Mouse (Mus musculus) cerebellum, adult 2 months (tissue): ENCODE data around the gene Mgarp. TPM values are rescaled to one million over a fixed set of nuclear protein-coding genes. Genes with fewer than 3 reads are reported as not detected.

Experiments used
- DNase-seq, 2 experiments: peaks; one replicate each; pipeline ENCODE4 v3.0.0; 2021
- H3K27ac ChIP-seq: fragments of 200-500 bp; 2 replicates; pipeline ENCODE4 v1.5.1; 2012; ENCODE audit warnings: low read length, control low read depth, inconsistent platforms; ENCODE audit not compliant: insufficient read depth
- H3K27me3 ChIP-seq: fragments of 200-500 bp; 2 replicates; pipeline ENCODE4 v1.6.1; 2012; ENCODE audit warnings: inconsistent platforms, mild to moderate bottlenecking, low read length, moderate library complexity; ENCODE audit not compliant: control insufficient read depth, insufficient read depth
- H3K4me1 ChIP-seq: fragments of 200-500 bp; 2 replicates; pipeline ENCODE4 v1.6.1; 2011; ENCODE audit warnings: low read length; ENCODE audit not compliant: control insufficient read depth, insufficient read depth
- H3K4me3 ChIP-seq: fragments of 200-500 bp; replicated peaks from 2 replicates; pipeline ENCODE3; 2011; ENCODE audit warnings: mild to moderate bottlenecking, low read depth, low read length, control low read depth; ENCODE audit not compliant: insufficient read depth
- CTCF ChIP-seq: fragments of 200-500 bp; IDR thresholded peaks from 2 replicates; pipeline ENCODE4 v1.5.1; 2011; ENCODE audit warnings: low read depth, mild to moderate bottlenecking, control low read depth, low read length, moderate library complexity, borderline replicate concordance; ENCODE audit not compliant: insufficient read depth
- POLR2A ChIP-seq: fragments of 200-500 bp; IDR thresholded peaks from 2 replicates; pipeline ENCODE4 v1.6.1; 2011; ENCODE audit warnings: low read length, control low read depth, borderline replicate concordance; ENCODE audit not compliant: insufficient read depth
- WGBS: fragments of 180-500 bp; shearing (Covaris S2); methylation state at CpG from one replicate; pipeline ENCODE4 v1.1.7; 2018; 5-methylcytosine and 5-hydroxymethylcytosine counted together
- polyA plus RNA-seq: library from polyadenylated mRNA; depleted of rRNA; stranded (reverse); fragments of >200 nt; gene quantifications from 2 replicates; pipeline ENCODE4 v1.2.3, GENCODE M21; 2012; rRNA removed

The Mgarp gene
- polyA plus RNA-seq, 1 experiment: 2.0 TPM

GRCm38 (mm10) chr3:51341268-51342081 is 55.1 kb downstream of the Mgarp start:
- H3K27me3 ChIP-seq: no peaks in the 10 kb centered on the region
- DNase-seq: peak; percentile 86 to 88
- 1% methylated on average over 82 of the region's 86 CpGs for WGBS
- H3K27ac ChIP-seq: peak overlapping the region; percentile 74
- peak overlapping the region; percentile 95 for H3K4me3 ChIP-seq
- H3K4me1 ChIP-seq: no peaks in the 10 kb centered on the region; the same call in 1 of the 2 replicates
- no peak for TF ChIP-seq CTCF
- no peak for TF ChIP-seq POLR2A

GRCm38 (mm10) chr3:51340552-51341267 is 55.8 kb downstream of the Mgarp start, which contains the start of gene Elf2:
Gene Elf2 (minus strand): TSS chr3:51340663.
- TF ChIP-seq POLR2A: 0 out of 2 replicates have a peak, but pooled peaks have one; percentile 33
- no peak for TF ChIP-seq CTCF
- DNase-seq: peak; percentile 87 to 90
- Histone ChIP-seq H3K27ac (peak within 1 kb of the TSS; percentile 92), H3K4me3 (peak within 1 kb of the TSS; percentile 95), H3K27me3 (no peaks in the 10 kb centered on the region), H3K4me1 (no peaks in the 10 kb centered on the region; the same call in 1 of the 2 replicates)
- WGBS: 1% methylated on average over 63 of the region's 87 CpGs

DNA sequence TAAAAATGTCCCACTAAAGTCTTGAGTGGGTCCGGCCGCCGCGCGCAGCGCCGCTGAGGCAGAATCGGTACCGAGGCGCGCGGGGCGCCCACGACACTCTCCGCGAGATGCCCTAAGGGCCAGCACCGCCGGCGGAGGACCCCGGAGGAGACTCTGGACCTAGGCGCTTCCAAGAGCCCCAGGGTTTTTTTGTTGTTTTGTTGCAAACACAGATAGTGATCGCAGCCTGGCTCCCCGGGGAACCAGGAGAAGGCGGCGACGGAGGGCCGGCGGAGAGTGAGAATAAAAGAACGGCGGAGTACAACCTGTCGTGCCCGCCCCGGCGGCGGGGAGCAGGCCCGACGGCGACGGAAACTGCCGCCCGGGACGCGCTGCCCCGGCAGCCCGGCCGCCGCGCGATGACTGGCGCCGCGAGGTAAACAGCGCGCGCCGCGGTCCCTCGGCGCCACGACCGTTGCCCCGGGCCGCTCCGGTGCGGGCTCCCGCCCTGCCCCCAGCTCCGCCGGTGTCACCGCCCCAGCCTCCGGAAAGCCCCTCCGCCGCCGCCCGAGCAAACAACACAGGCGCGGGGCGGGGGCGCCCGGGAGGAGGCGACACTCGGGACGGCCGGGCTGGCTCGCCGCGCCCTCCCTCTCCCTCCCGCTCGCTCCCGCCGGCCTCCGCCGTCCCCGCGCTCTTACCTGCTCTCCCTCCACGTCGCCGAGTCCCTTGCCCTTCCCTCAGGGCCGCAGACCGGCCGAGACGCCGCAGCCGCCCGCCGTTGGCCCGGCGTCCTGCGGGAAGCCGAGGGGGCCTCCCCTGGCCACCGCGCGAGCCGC is 56.6 kb downstream of the Mgarp start:
- no peaks in the 10 kb centered on the region; the same call in 1 of the 2 replicates for H3K4me1 ChIP-seq
- no peaks in the 10 kb centered on the region for H3K27me3 ChIP-seq
- WGBS: under 1% methylated on average over 98 of the region's 113 CpGs
- TF ChIP-seq POLR2A (no peak), CTCF (no peak)
- peak; percentile 61 to 69 for DNase-seq
- H3K4me3 ChIP-seq: peak overlapping the region; percentile 95
- peak overlapping the region; percentile 92 for H3K27ac ChIP-seq

DNA sequence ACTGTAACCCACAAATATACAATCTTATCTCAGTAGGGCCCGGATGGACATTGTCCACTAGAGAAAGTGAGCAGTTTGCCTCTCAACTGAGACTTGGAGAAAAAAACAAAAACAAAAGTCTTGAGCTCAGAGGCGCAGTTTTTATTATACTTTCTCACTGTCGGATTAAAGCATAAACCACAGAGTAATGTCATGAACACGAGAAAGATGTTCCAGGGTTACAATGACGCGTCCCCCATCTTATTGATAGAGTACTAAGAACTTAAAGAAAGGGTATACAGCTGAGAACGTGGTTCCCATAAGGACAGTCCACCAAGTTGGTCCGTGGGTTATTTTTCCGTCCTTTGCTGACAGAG is 57.2 kb downstream of the Mgarp start:
- DNase-seq: no peak
- no peak overlapping the region; the same call in 1 of the 2 replicates for H3K27ac ChIP-seq
- 3% methylated on average over 9 of the region's 9 CpGs for WGBS

More for the DNA sequence above, 57.2 kb downstream of the Mgarp start:
- H3K4me1 ChIP-seq: no peaks in the 10 kb centered on the region; the same call in 1 of the 2 replicates
- no peak for TF ChIP-seq POLR2A
- no peak for TF ChIP-seq CTCF
- peak overlapping the region; percentile 95 for H3K4me3 ChIP-seq
- no peaks in the 10 kb centered on the region for H3K27me3 ChIP-seq

Other genes starting within 250 kb of the Mgarp start
- 27.8 and 31.3 TPM in 2 replicates for gene Noct, start 172.3 kb downstream of the Mgarp start, polyA plus RNA-seq
- gene Elf2, start 56.1 kb downstream of the Mgarp start, polyA plus RNA-seq: 38.8 and 39.1 TPM in 2 replicates
- gene Ndufc1, start 12.2 kb upstream of the Mgarp start, polyA plus RNA-seq: 538 and 547 TPM in 2 replicates
- gene Naa15, start 18.4 kb upstream of the Mgarp start, polyA plus RNA-seq: 22.6 and 22.9 TPM in 2 replicates
- gene Rab33b, start 87.2 kb upstream of the Mgarp start, polyA plus RNA-seq: 25.7 and 28.7 TPM in 2 replicates
- 83.0 and 96.5 TPM in 2 replicates for gene Setd7, start 164.1 kb upstream of the Mgarp start, polyA plus RNA-seq